Mouse (Mus musculus) embryonic fibroblast, embryonic 13.5 days (primary cell): ENCODE data around the gene Zfx. TPM values are rescaled to one million over a fixed set of nuclear protein-coding genes. Genes with fewer than 3 reads are reported as not detected.

Experiments used
- H3K27ac ChIP-seq: 2 replicates; pipeline ENCODE4 v1.5.1; 2012; ENCODE audit warnings: low read length, control low read depth, inconsistent platforms; ENCODE audit not compliant: insufficient read depth
- H3K4me1 ChIP-seq: 2 replicates; pipeline ENCODE4 v1.6.1; 2011; ENCODE audit warnings: low read length; ENCODE audit not compliant: control insufficient read depth, insufficient read depth
- H3K4me3 ChIP-seq: 2 replicates; pipeline ENCODE4 v1.5.1; 2011; ENCODE audit warnings: mild to moderate bottlenecking, control low read depth, low read length; ENCODE audit not compliant: insufficient read depth
- CTCF ChIP-seq: IDR thresholded peaks from 2 replicates; pipeline ENCODE4 v1.5.1; 2011; ENCODE audit warnings: mild to moderate bottlenecking, control low read depth, low read length, moderate library complexity, borderline replicate concordance; ENCODE audit not compliant: insufficient read depth
- POLR2A ChIP-seq: IDR thresholded peaks from 2 replicates; pipeline ENCODE4 v1.6.1; 2011; ENCODE audit warnings: low read depth, mild to moderate bottlenecking, control low read depth, low read length, moderate library complexity
- polyA plus RNA-seq: library from polyadenylated mRNA; stranded (reverse); fragments of >200 nt; gene quantifications from 2 replicates; pipeline ENCODE4 v1.2.4, GENCODE M21; 2011; ENCODE audit warnings: low read depth; ENCODE audit not compliant: missing spikeins, insufficient read length

Gene Zfx
- polyA plus RNA-seq = 34.2 and 39.5 TPM in 2 replicates

DNA sequence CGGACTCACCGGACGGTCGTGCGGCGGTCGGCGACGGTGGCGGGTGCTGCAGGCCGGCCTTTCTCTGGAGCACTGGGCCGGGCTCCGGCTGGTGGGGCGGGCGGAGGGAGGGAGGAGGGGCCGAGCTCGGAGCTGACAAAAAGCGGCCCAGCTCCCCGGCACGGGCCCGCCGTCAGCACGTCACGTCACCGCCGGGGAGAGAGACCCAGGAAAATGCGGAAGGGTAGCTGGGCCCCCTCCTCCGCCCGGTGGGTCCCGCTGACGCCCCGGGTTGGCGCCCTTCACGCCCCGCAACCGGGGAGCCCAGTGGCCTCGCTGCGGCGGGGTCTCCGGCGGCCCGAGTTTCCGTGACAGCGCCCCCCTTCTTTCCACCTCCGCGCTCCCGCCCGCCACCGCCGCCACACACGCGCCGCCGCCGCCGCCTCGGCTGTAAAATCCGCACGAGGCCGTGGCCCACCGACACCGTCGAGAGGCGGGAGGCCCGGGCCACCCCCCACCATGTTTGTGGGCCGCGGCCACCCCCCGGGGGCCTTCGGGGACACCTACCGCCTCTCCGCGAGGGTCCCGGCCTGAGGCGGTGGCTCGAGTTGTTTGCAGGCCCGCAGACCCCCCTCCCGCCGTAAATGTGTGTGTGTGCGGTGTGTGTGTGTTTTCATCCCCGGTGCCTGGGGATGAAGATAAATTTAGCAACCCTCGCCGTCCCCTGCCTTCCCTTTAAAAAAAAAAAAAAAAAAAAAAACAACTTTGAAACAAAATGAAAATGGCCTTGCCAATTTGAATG is at the start of gene Zfx:
Gene Zfx (minus strand): TSS at position 644 of the 781 bp plus-strand sequence.
- peak within 1 kb of the TSS; percentile 97 for H3K4me3 ChIP-seq
- H3K27ac ChIP-seq = peak within 1 kb of the TSS; percentile 98
- TF ChIP-seq POLR2A (0 out of 2 replicates have a peak, but pooled peaks have one; percentile 17), CTCF (no peak)
- H3K4me1 ChIP-seq = no peaks in the 10 kb centered on the region

DNA sequence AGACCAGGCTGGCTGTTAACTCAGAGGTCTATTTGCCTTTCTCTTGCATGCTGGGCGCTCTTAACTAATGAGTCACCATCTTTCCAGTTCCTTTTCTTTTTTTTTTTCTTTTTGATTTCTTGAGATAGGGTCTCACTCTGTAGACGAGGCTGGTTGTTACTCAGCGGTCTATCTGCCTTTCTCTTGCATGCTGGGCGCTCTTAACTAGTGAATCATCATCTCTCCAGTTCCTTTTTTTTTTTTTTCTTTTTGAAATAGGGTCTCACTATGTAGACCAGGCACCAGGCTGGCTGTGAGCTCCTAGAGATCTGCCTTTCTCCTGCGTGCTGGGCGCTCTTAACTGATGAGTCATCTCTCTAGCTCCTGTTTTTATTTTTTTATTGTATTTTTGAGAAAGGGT is 45.8 kb upstream of the Zfx start:
- peak overlapping the region; percentile 73 for H3K27ac ChIP-seq
- TF ChIP-seq CTCF (no peak), POLR2A (no peak)

DNA sequence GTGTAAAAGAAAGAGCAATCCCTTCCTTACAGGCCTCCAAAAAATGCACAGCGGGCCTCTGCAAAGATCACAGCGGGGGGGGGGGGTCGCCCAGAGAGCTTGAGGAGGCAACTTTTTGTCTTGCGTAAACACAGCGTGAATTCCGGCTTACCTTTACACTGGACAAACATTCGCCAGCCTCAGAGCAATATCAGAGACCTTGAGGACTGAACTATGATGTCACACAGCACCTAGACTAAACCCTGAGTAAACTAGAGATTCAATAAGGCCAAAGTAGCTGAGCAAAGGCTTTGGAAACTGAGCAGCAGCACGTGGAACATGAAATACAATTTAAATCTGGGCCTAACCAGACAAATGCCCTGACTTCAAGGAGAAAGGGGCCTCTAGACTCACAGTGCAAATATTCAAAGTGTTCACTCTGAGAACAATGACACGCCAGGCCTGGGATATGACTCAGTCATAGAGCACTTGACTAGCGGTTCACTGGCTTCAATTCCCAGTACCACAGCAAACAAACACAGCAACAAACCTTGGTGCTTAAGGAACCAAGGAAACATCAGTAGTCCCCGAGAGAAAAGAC is 28.8 kb upstream of the Zfx start:
- TF ChIP-seq CTCF (no peak), POLR2A (no peak)
- Histone ChIP-seq H3K27ac (peak overlapping the region; percentile 98), H3K4me1 (peaks cover 3% of the 10 kb centered on the region; the same call in 1 of the 2 replicates)

More for the DNA sequence above, 45.8 kb upstream of the Zfx start:
- H3K4me1 ChIP-seq = no peaks in the 10 kb centered on the region
- no peak overlapping the region for H3K4me3 ChIP-seq

DNA sequence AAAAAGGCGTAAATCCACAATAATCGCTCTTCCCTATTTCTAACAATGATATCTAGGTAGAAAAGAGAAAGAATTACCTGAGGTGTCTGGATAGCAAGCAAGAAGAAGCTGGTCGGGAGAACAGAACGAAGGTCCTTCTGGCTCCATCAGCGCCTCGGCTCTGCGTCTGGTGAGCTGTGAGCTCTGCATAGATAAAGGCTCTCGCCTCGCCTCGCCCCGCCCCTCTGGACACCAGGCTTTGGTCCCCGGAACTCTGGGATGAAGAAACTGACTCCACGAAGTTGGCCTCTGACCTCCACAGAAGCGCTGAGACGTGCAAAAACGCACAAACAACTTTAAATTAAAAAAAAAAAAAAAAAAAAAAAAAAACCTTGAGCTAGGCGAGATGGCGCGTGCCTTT is 27.0 kb upstream of the Zfx start:
- H3K4me3 ChIP-seq = no peak overlapping the region
- H3K27ac ChIP-seq = no peak overlapping the region
- H3K4me1 ChIP-seq = peaks cover 3% of the 10 kb centered on the region; the same call in 1 of the 2 replicates
- TF ChIP-seq POLR2A = no peak

More for the DNA sequence above, 28.8 kb upstream of the Zfx start:
- H3K4me3 ChIP-seq = no peak overlapping the region

DNA sequence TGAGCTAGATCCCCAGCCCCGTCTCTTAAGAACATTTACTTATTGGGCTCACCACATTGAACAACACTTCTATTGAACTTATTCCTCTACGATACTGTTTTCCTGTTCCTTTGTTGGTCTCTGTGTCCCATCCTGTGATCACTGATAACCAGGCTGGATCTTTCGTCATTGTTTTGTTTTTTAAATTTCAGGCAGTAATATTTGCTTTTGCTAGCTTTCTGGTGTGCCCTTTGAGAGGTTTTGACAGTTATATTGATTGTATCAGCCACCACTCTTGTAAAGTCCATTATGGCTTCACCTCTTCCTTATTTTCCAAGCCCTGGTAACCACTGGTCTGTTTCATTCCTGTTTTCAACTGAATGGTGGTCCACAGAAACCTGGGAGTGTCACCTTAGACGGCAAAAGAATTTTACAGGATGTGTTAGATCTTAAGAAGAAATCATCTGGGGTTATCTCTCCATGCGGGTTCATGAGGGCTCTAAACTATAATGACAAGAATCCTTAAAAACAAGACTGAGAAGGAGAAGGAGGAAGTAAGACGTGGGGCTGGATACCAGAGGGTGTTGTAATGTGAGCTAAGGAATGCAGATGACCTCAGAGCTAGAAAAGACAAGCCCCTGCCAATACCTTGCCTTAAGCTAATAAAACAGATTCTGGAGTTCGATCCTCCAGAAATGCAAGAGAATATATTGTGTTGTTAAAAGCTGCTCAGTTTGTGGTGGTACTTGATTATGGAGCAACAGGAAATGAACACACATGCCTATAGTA is 18.7 kb upstream of the Zfx start:
- no peak for TF ChIP-seq CTCF
- TF ChIP-seq POLR2A = no peak
- Histone ChIP-seq H3K27ac (peak overlapping the region; percentile 71; the same call in 1 of the 2 replicates), H3K4me3 (no peak overlapping the region)

DNA sequence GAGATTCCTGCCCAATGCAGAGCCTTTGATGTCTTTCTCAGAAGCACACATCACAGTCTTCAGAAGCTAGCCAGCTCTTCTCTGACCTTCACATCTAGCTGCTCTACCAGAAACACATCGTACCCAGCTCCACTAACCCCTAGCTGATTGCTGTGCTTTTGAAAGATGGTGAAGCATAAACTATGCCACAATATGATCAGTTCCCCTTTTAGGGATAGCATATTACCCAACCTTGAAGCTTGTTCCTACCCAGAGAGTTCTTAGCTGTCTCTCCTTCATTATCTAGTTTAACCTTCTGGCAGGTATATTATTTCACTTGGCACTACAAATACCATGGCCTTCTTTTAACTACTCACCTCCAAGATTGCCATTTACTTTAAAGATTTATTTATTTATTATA is 16.6 kb upstream of the Zfx start:
- peaks cover 7% of the 10 kb centered on the region for H3K4me1 ChIP-seq
- TF ChIP-seq CTCF (no peak), POLR2A (no peak)
- H3K4me3 ChIP-seq = no peak overlapping the region
- H3K27ac ChIP-seq = no peak overlapping the region

More for the DNA sequence above, 18.7 kb upstream of the Zfx start:
- H3K4me1 ChIP-seq = peaks cover 7% of the 10 kb centered on the region

DNA sequence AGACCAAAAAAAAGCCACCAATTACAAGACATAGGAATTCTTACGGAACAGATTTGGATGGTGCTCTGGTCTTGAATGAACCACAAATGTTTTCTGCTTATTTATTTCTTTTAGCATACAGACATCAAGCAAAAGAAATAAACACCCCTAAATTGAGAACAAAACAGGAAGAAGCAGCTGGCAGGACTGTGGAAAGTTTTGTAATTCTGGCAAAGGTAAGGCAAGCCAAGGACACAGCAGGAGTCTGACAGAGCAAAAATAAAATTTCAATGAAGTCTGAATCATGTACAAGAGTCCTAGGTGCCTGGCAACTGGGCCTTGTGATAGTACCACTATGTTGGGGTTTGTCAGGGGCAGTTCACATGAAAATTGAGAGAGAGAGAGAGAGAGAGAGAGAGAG is 14.8 kb upstream of the Zfx start:
- H3K4me1 ChIP-seq = no peaks in the 10 kb centered on the region
- no peak overlapping the region for H3K4me3 ChIP-seq
- H3K27ac ChIP-seq = no peak overlapping the region
- TF ChIP-seq CTCF = no peak
- TF ChIP-seq POLR2A = no peak

DNA sequence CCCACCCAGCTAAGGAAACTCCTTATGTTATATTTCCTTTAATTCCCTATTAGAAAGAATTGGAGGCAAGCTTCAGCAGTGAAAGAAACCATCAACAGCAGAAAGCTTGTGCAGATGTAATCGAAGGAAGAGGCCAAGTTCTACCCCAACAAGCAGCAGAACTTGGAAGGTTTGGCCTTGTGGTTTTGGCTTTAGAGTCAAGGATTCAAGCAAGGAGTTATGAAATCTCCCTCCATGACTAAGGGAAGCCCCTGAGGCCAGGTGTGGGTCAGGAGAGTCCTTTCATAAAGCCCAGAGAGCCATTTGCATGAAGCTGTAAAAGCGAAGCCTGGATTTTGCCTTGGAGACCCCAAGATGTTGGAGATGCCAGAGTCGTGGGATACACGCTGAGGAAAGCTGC is 11.6 kb upstream of the Zfx start:
- H3K4me3 ChIP-seq = no peak overlapping the region
- no peak overlapping the region for H3K27ac ChIP-seq
- no peaks in the 10 kb centered on the region for H3K4me1 ChIP-seq
- TF ChIP-seq CTCF (no peak), POLR2A (no peak)

DNA sequence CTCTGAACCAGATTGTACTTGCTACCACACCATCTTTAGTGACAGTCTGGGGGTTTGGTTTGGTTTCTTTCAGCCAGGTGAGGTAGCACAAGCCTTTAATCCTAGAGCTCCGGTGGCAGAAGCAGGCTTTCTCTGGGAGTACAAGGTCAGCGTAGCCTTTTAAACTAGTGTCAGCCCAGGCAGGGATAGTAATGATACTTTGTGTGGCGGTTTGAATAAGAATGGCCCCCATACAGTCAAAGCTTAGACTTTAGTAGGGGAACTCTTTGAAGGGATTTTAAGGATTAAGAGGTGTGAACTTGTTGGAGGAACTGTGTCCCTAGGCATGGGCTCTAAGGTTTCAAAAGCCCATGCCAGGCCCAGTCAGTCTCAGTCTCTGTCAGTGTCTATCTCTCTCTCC is 10.0 kb upstream of the Zfx start:
- Histone ChIP-seq H3K4me1 (no peaks in the 10 kb centered on the region), H3K27ac (no peak overlapping the region), H3K4me3 (no peak overlapping the region)
- TF ChIP-seq CTCF (no peak), POLR2A (no peak)
